Mouse (Mus musculus): ENCODE results near the gene Cib2. TPM values are rescaled to one million over a fixed set of nuclear protein-coding genes. Genes with fewer than 3 reads are reported as not detected.

The Cib2 gene
- polyA plus RNA-seq, 1 experiment = 1.3 TPM

- H3K27me3 ChIP-seq (ENCODE audit: control insufficient read depth, insufficient read depth, insufficient read length) = no peaks in the 10 kb centered on the region
- no peak overlapping the region for H3K4me3 ChIP-seq
- TF ChIP-seq MAX (IDR thresholded peaks at IDR 0.05; ENCODE audit: low read depth) = no peak
- TF ChIP-seq TCF3 (IDR thresholded peaks at IDR 0.05; ENCODE audit: insufficient read length, low read depth) = no peak
- TF ChIP-seq E2F4 (IDR thresholded peaks at IDR 0.05; ENCODE audit: insufficient read depth) = no peak
- TF ChIP-seq POLR2AphosphoS2 (IDR thresholded peaks at IDR 0.05; ENCODE audit: insufficient read length, low read depth) = no peak
- no peak for TF ChIP-seq TCF12 (IDR thresholded peaks at IDR 0.05; ENCODE audit: insufficient read depth, poor library complexity, severe bottlenecking)
- no peak for TF ChIP-seq POLR2A (IDR thresholded peaks at IDR 0.05; ENCODE audit: insufficient read length, low read depth)
- no peak for TF ChIP-seq CEBPB (IDR thresholded peaks at IDR 0.05; ENCODE audit: insufficient read depth, poor library complexity, severe bottlenecking)
- no peak for TF ChIP-seq USF1 (IDR thresholded peaks at IDR 0.05; ENCODE audit: low read depth)
- TF ChIP-seq MYOG (IDR thresholded peaks at IDR 0.05; ENCODE audit: control insufficient read depth in 1 of 3, insufficient read depth in 1 of 3, insufficient read length in 2 of 3, low read depth in 2 of 3) = no peak
- no peak for TF ChIP-seq SRF (IDR thresholded peaks at IDR 0.05; ENCODE audit: control insufficient read depth, insufficient read length, low read depth)
- TF ChIP-seq MYOD1 (IDR thresholded peaks at IDR 0.05; ENCODE audit: control insufficient read depth in 1 of 3, insufficient read length in 2 of 3, low read depth in 2 of 3) = no peak
- no peak for TF ChIP-seq REST (IDR thresholded peaks at IDR 0.05; ENCODE audit: insufficient read depth, insufficient read length)
- H3K36me3 ChIP-seq (ENCODE audit: control insufficient read depth, insufficient read depth) = no peaks in the 10 kb centered on the region
- peaks cover 23% of the 10 kb centered on the region for H3K79me2 ChIP-seq (ENCODE audit: control insufficient read depth, insufficient read depth)
- H3K4me2 ChIP-seq (ENCODE audit: low read depth) = no peak overlapping the region
- no peak overlapping the region for H3ac ChIP-seq (ENCODE audit: control insufficient read depth, insufficient read length)
Observed at GRCm38 (mm10) chr9:54583712-54584111, 23.7 kb upstream of the Cib2 start.

GRCm38 (mm10) chr9:54571130-54571839 is 11.3 kb upstream of the Cib2 start:
- Histone ChIP-seq H3K4me3 (no peak overlapping the region), H3K79me2 (ENCODE audit: control insufficient read depth, insufficient read depth) (no peaks in the 10 kb centered on the region), H3K36me3 (ENCODE audit: control insufficient read depth, insufficient read depth) (no peaks in the 10 kb centered on the region), H3K4me2 (ENCODE audit: low read depth) (no peak overlapping the region), H3ac (ENCODE audit: control insufficient read depth, insufficient read length) (no peak overlapping the region), H3K27me3 (ENCODE audit: control insufficient read depth, insufficient read depth, insufficient read length) (peaks cover 8% of the 10 kb centered on the region)
- TF ChIP-seq MYOD1 (IDR thresholded peaks at IDR 0.05; ENCODE audit: control insufficient read depth in 1 of 3, insufficient read length in 2 of 3, low read depth in 2 of 3) (no peak), MYOG (IDR thresholded peaks at IDR 0.05; ENCODE audit: control insufficient read depth in 1 of 3, insufficient read depth in 1 of 3, insufficient read length in 2 of 3, low read depth in 2 of 3) (no peak), MAX (IDR thresholded peaks at IDR 0.05; ENCODE audit: low read depth) (no peak), SRF (IDR thresholded peaks at IDR 0.05; ENCODE audit: control insufficient read depth, insufficient read length, low read depth) (no peak), TCF12 (IDR thresholded peaks at IDR 0.05; ENCODE audit: insufficient read depth, poor library complexity, severe bottlenecking) (no peak), REST (IDR thresholded peaks at IDR 0.05; ENCODE audit: insufficient read depth, insufficient read length) (no peak), POLR2A (IDR thresholded peaks at IDR 0.05; ENCODE audit: insufficient read length, low read depth) (no peak), E2F4 (IDR thresholded peaks at IDR 0.05; ENCODE audit: insufficient read depth) (no peak), TCF3 (IDR thresholded peaks at IDR 0.05; ENCODE audit: insufficient read length, low read depth) (no peak), USF1 (IDR thresholded peaks at IDR 0.05; ENCODE audit: low read depth) (no peak), CEBPB (IDR thresholded peaks at IDR 0.05; ENCODE audit: insufficient read depth, poor library complexity, severe bottlenecking) (no peak), POLR2AphosphoS2 (IDR thresholded peaks at IDR 0.05; ENCODE audit: insufficient read length, low read depth) (no peak)

- H3K4me3 ChIP-seq = no peak overlapping the region
- TF ChIP-seq TCF12 (IDR thresholded peaks at IDR 0.05; ENCODE audit: insufficient read depth, poor library complexity, severe bottlenecking) (no peak), USF1 (IDR thresholded peaks at IDR 0.05; ENCODE audit: low read depth) (no peak), POLR2AphosphoS2 (IDR thresholded peaks at IDR 0.05; ENCODE audit: insufficient read length, low read depth) (no peak), POLR2A (IDR thresholded peaks at IDR 0.05; ENCODE audit: insufficient read length, low read depth) (no peak), E2F4 (IDR thresholded peaks at IDR 0.05; ENCODE audit: insufficient read depth) (no peak), TCF3 (IDR thresholded peaks at IDR 0.05; ENCODE audit: insufficient read length, low read depth) (no peak), SRF (IDR thresholded peaks at IDR 0.05; ENCODE audit: control insufficient read depth, insufficient read length, low read depth) (no peak), MYOD1 (IDR thresholded peaks at IDR 0.05; ENCODE audit: control insufficient read depth in 1 of 3, insufficient read length in 2 of 3, low read depth in 2 of 3) (no peak), MAX (IDR thresholded peaks at IDR 0.05; ENCODE audit: low read depth) (no peak), CEBPB (IDR thresholded peaks at IDR 0.05; ENCODE audit: insufficient read depth, poor library complexity, severe bottlenecking) (no peak), MYOG (IDR thresholded peaks at IDR 0.05; ENCODE audit: control insufficient read depth in 1 of 3, insufficient read depth in 1 of 3, insufficient read length in 2 of 3, low read depth in 2 of 3) (no peak), REST (IDR thresholded peaks at IDR 0.05; ENCODE audit: insufficient read depth, insufficient read length) (no peak)
- H3K79me2 ChIP-seq (ENCODE audit: control insufficient read depth, insufficient read depth) = no peaks in the 10 kb centered on the region
- H3K27me3 ChIP-seq (ENCODE audit: control insufficient read depth, insufficient read depth, insufficient read length) = peaks cover 2% of the 10 kb centered on the region
- H3ac ChIP-seq (ENCODE audit: control insufficient read depth, insufficient read length) = no peak overlapping the region
- H3K4me2 ChIP-seq (ENCODE audit: low read depth) = no peak overlapping the region
- no peaks in the 10 kb centered on the region for H3K36me3 ChIP-seq (ENCODE audit: control insufficient read depth, insufficient read depth)
Observed at GRCm38 (mm10) chr9:54568732-54569131, 8.7 kb upstream of the Cib2 start.

GRCm38 (mm10) chr9:54566958-54567357 is 6.9 kb upstream of the Cib2 start:
- Histone ChIP-seq H3ac (ENCODE audit: control insufficient read depth, insufficient read length) (no peak overlapping the region), H3K4me2 (ENCODE audit: low read depth) (no peak overlapping the region), H3K36me3 (ENCODE audit: control insufficient read depth, insufficient read depth) (no peaks in the 10 kb centered on the region), H3K4me3 (no peak overlapping the region), H3K27me3 (ENCODE audit: control insufficient read depth, insufficient read depth, insufficient read length) (peaks cover 8% of the 10 kb centered on the region), H3K79me2 (ENCODE audit: control insufficient read depth, insufficient read depth) (no peaks in the 10 kb centered on the region)
- TF ChIP-seq MAX (IDR thresholded peaks at IDR 0.05; ENCODE audit: low read depth) (no peak), POLR2A (IDR thresholded peaks at IDR 0.05; ENCODE audit: insufficient read length, low read depth) (no peak), E2F4 (IDR thresholded peaks at IDR 0.05; ENCODE audit: insufficient read depth) (no peak), TCF3 (IDR thresholded peaks at IDR 0.05; ENCODE audit: insufficient read length, low read depth) (no peak)

Measured in myocyte (in vitro differentiated cells).